Mouse (Mus musculus) kidney, postnatal 4 days (tissue): Measurements from ENCODE around the gene Glra1.

Experiments
- DNase-seq, 2 experiments: peaks; one replicate each; pipeline ENCODE4 v3.0.0; 2021; ENCODE audit warnings: mixed read lengths in 2 of 2

The Glra1 gene

GRCm38 (mm10) chr11:55607808-55608523, at the start of gene Glra1:
Gene Glra1 (minus strand): TSS chr11:55608198.
- DNase-seq: peak; percentile 88 to 90

- DNase-seq: no peak
Measured at GRCm38 (mm10) chr11:55636961-55637360, 29.0 kb upstream of the Glra1 start.

- DNase-seq: no peak
Measured at GRCm38 (mm10) chr11:55633901-55634300, 25.9 kb upstream of the Glra1 start.

GRCm38 (mm10) chr11:55614631-55615030, 6.6 kb upstream of the Glra1 start:
- peak; percentile 2 for DNase-seq

GRCm38 (mm10) chr11:55608524-55608920, 524 bp upstream of the Glra1 start:
- DNase-seq: no peak

- DNase-seq: peak; percentile 12 to 14
Measured at GRCm38 (mm10) chr11:55607066-55607807, 761 bp downstream of the Glra1 start.

GRCm38 (mm10) chr11:55601447-55602065, 6.4 kb downstream of the Glra1 start:
- no peak for DNase-seq

- no peak for DNase-seq
Measured at GRCm38 (mm10) chr11:55595726-55596125, 12.3 kb downstream of the Glra1 start.

- no peak for DNase-seq
Measured at GRCm38 (mm10) chr11:55594411-55594810, 13.6 kb downstream of the Glra1 start.

- DNase-seq: no peak
Measured at GRCm38 (mm10) chr11:55591194-55591593, 16.8 kb downstream of the Glra1 start.

- DNase-seq: no peak
Measured at GRCm38 (mm10) chr11:55589376-55590167, 18.4 kb downstream of the Glra1 start.

GRCm38 (mm10) chr11:55574397-55574796, 33.6 kb downstream of the Glra1 start:
- peak in 1 of 2 experiments; percentile 5 for DNase-seq

GRCm38 (mm10) chr11:55571144-55571543, 36.9 kb downstream of the Glra1 start:
- DNase-seq: peak; percentile 55 to 59

GRCm38 (mm10) chr11:55566309-55567099, 41.5 kb downstream of the Glra1 start:
- DNase-seq: no peak

GRCm38 (mm10) chr11:55545690-55546089, 62.3 kb downstream of the Glra1 start:
- DNase-seq: no peak

- DNase-seq: no peak
Measured at GRCm38 (mm10) chr11:55542671-55543070, 65.3 kb downstream of the Glra1 start.

GRCm38 (mm10) chr11:55542128-55542527, 65.9 kb downstream of the Glra1 start:
- DNase-seq: no peak

- no peak for DNase-seq
Measured at GRCm38 (mm10) chr11:55534766-55535165, 73.2 kb downstream of the Glra1 start.

GRCm38 (mm10) chr11:55533378-55533777, 74.6 kb downstream of the Glra1 start:
- DNase-seq: peak; percentile 53 to 60

- no peak for DNase-seq
Measured at GRCm38 (mm10) chr11:55530741-55531140, 77.3 kb downstream of the Glra1 start.

- DNase-seq: peak; percentile 73 to 76
Measured at GRCm38 (mm10) chr11:55518806-55519674, 89.0 kb downstream of the Glra1 start.
